In the genomic region with DNA sequence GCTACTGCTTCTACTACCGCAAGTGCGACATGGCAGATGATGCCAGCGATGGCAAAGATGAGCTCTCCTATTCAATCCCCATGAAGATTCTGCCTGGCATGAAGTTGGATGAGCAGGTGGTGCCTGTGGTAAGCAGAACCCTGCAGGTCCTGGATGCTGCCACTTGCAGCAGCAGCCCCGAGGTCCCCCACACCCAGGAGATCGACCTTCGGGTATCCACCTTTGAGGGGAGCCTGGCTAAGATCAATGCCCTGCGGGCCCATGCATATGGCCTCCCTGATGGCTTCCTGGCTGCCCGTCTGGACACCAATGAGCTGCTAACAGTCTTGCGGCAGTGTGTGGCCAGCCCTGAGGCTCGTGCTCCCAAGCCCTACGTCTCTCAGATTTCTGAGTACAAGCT, we compare ENCODE assay signal across 29 mouse cellular contexts. TPM values are rescaled to one million over a fixed set of nuclear protein-coding genes. Genes with fewer than 3 reads are reported as not detected.
A peak's percentile ranks its signal among the peaks of the same experiment; 100 is the strongest.
DNase-seq lines count a peak whose midpoint lies in the region; ATAC-seq and TF ChIP-seq lines count a peak whose summit lies in the region.
"Had no signal": no experiment of that assay in that cellular context is flagged by ENCODE, and none has a peak within 500 bp of the region (broad histone marks: within the 10 kb centered on the region; RNA-seq: fewer than 3 reads in every experiment).

No protein-coding gene starts in this region.

- intact Hi-C loops in heart, postnatal 14 days (cut with DNase I) = no loop called here
- intact Hi-C loops in left cerebral cortex, postnatal 4 days (cut with DNase I) = no loop called here
- intact Hi-C loops in left cerebral cortex, postnatal 14 days (cut with DNase I) = no loop called here

- H3K4me3 ChIP-seq in cerebellum, adult 2 months (replicated peaks; ENCODE audit: insufficient read depth, low read depth, low read length) = no peak overlapping the region
- no peak overlapping the region for H3K4me3 ChIP-seq in heart, embryonic 13.5 days
- H3K4me3 ChIP-seq in forebrain, embryonic 11.5 days (ENCODE audit: low read depth, low read length) = no peak overlapping the region
- H3K4me3 ChIP-seq: erythroblast, embryonic 14.5 days; forebrain, embryonic 12.5 days; hindbrain, embryonic 10.5 days; hindbrain, embryonic 15.5 days; limb, embryonic 10.5 days; limb, embryonic 15.5 days; liver, embryonic 13.5 days; megakaryocyte, embryonic 14.5 days; midbrain, embryonic 12.5 days; myocyte; neural tube, embryonic 12.5 days had no signal

- TF ChIP-seq POLR2A in cerebellum, adult 2 months (IDR thresholded peaks at IDR 0.05; ENCODE audit: borderline replicate concordance, insufficient read depth, low read length) = no peak

- H3K36me3 ChIP-seq in heart, embryonic 13.5 days = no peaks in the 10 kb centered on the region
- H3K36me3 ChIP-seq in forebrain, embryonic 11.5 days (ENCODE audit: control insufficient read depth, insufficient read depth, low read length) = no peaks in the 10 kb centered on the region
- H3K36me3 ChIP-seq: forebrain, embryonic 12.5 days; hindbrain, embryonic 10.5 days; hindbrain, embryonic 15.5 days; limb, embryonic 10.5 days; limb, embryonic 15.5 days; liver, embryonic 13.5 days; midbrain, embryonic 12.5 days; neural tube, embryonic 12.5 days had no signal

- peaks cover 12% of the 10 kb centered on the region for H3K4me1 ChIP-seq in cerebellum, adult 2 months (ENCODE audit: control insufficient read depth, insufficient read depth, low read length)
- no peaks in the 10 kb centered on the region for H3K4me1 ChIP-seq in heart, embryonic 13.5 days
- no peaks in the 10 kb centered on the region for H3K4me1 ChIP-seq in forebrain, embryonic 11.5 days (replicated peaks; ENCODE audit: control insufficient read depth, insufficient read depth, low read length)
- H3K4me1 ChIP-seq: forebrain, embryonic 12.5 days; hindbrain, embryonic 10.5 days; hindbrain, embryonic 15.5 days; limb, embryonic 10.5 days; limb, embryonic 15.5 days; liver, embryonic 13.5 days; megakaryocyte, embryonic 14.5 days; midbrain, embryonic 12.5 days; neural tube, embryonic 12.5 days had no signal

- ATAC-seq in heart, embryonic 13.5 days (ENCODE audit: extremely low read depth, insufficient number of reproducible peaks, low FRiP score, low TSS enrichment) = no peak
- no peak for ATAC-seq in forebrain, embryonic 11.5 days (replicated peaks; ENCODE audit: low FRiP score)
- ATAC-seq: forebrain, postnatal 0 days; inflammation-experienced regulatory T-cells, adult 6 months; lung, postnatal 0 days had no signal

- H3K27ac ChIP-seq in cerebellum, adult 2 months (ENCODE audit: insufficient read depth, low read length) = no peak overlapping the region
- no peak overlapping the region for H3K27ac ChIP-seq in heart, embryonic 13.5 days (replicated peaks)
- no peak overlapping the region for H3K27ac ChIP-seq in forebrain, embryonic 11.5 days (ENCODE audit: low read depth, low read length)
- H3K27ac ChIP-seq: forebrain, embryonic 12.5 days; hindbrain, embryonic 10.5 days; hindbrain, embryonic 15.5 days; limb, embryonic 10.5 days; limb, embryonic 15.5 days; liver, embryonic 13.5 days; midbrain, embryonic 12.5 days; neural tube, embryonic 12.5 days; stomach, postnatal 0 days had no signal

- H3K27me3 ChIP-seq in cerebellum, adult 2 months (ENCODE audit: control insufficient read depth, insufficient read depth, low read length) = no peaks in the 10 kb centered on the region
- H3K27me3 ChIP-seq in heart, embryonic 13.5 days (replicated peaks) = peaks cover 27% of the 10 kb centered on the region
- no peaks in the 10 kb centered on the region; the same call in 1 of the 2 replicates for H3K27me3 ChIP-seq in forebrain, embryonic 11.5 days (ENCODE audit: control insufficient read depth, insufficient read depth, low read length)
- H3K27me3 ChIP-seq: hindbrain, embryonic 15.5 days; liver, embryonic 13.5 days had no signal

- H3K4me2 ChIP-seq in heart, embryonic 13.5 days = 0 out of 2 replicates have a peak overlapping the region, but pooled peaks have one; percentile 33
- H3K4me2 ChIP-seq in forebrain, embryonic 11.5 days (ENCODE audit: low read depth, low read length, severe bottlenecking) = no peak overlapping the region
- H3K4me2 ChIP-seq: forebrain, embryonic 12.5 days; hindbrain, embryonic 15.5 days; limb, embryonic 15.5 days; liver, embryonic 13.5 days; midbrain, embryonic 12.5 days; neural tube, embryonic 12.5 days had no signal

- peak; percentile 21 to 25 for DNase-seq in cerebellum, adult 2 months
- DNase-seq in cerebellum, postnatal 4 days (ENCODE audit: low spot score in 2 of 2) = no peak
- no peak for DNase-seq in heart, postnatal 14 days
- DNase-seq in left cerebral cortex, postnatal 4 days = peak; percentile 26
- DNase-seq in left cerebral cortex, postnatal 14 days (ENCODE audit: low spot score in 2 of 2) = no peak
- no peak for DNase-seq in forebrain, embryonic 11.5 days (ENCODE audit: low spot score)
- DNase-seq: adrenal gland, postnatal 25 days; forebrain, postnatal 0 days; kidney, adult 11 months; kidney, postnatal 36 days; liver, embryonic 13.5 days; lung, adult 18-20 months; lung, postnatal 4 days; right cerebral cortex, postnatal 4 days; thymus, postnatal 4 days had no signal

- H3K9ac ChIP-seq in heart, embryonic 13.5 days = no peak overlapping the region
- no peak overlapping the region for H3K9ac ChIP-seq in forebrain, embryonic 11.5 days (ENCODE audit: low read length)
- H3K9ac ChIP-seq: forebrain, embryonic 12.5 days; forebrain, postnatal 0 days; hindbrain, embryonic 15.5 days; limb, embryonic 15.5 days; liver, embryonic 13.5 days; midbrain, embryonic 12.5 days; neural tube, embryonic 12.5 days had no signal

- H3K9me3 ChIP-seq in heart, embryonic 13.5 days = no peaks in the 10 kb centered on the region
- H3K9me3 ChIP-seq in forebrain, embryonic 11.5 days (ENCODE audit: control insufficient read depth, low read length) = no peaks in the 10 kb centered on the region
- H3K9me3 ChIP-seq: forebrain, embryonic 12.5 days; hindbrain, embryonic 10.5 days; hindbrain, embryonic 15.5 days; limb, embryonic 10.5 days; limb, embryonic 15.5 days; liver, embryonic 13.5 days; midbrain, embryonic 12.5 days; neural tube, embryonic 12.5 days had no signal

- WGBS in cerebellum, adult 2 months = 41% methylated on average over 11 of the region's 11 CpGs
- WGBS in heart, embryonic 13.5 days = 72% methylated on average over 11 of the region's 11 CpGs
- 93% methylated on average over 11 of the region's 11 CpGs for WGBS in forebrain, embryonic 11.5 days

- TF ChIP-seq CTCF in cerebellum, adult 2 months (IDR thresholded peaks at IDR 0.05; ENCODE audit: borderline replicate concordance, insufficient read depth, low read depth, low read length) = no peak

RNA-seq across cellular contexts. Expression of a gene that starts 23.6 kb away (rescaled TPM):
- 48.9 and 52.2 TPM in 2 replicates for polyA plus RNA-seq in cerebellum, adult 2 months (2012; rRNA removed)
- polyA plus RNA-seq in heart, embryonic 13.5 days (2015; fragmentation: Nextera tagmentation; extraction: Ambion mirVana) = 54.0 and 64.0 TPM in 2 replicates
- total RNA-seq in heart, postnatal 14 days (2021) = 10 to 100 TPM; 23.4 to 24.6 TPM
- total RNA-seq in left cerebral cortex, postnatal 4 days (2021) = 10 to 100 TPM; 64.9 to 68.6 TPM
- total RNA-seq in left cerebral cortex, postnatal 14 days (2021) = 10 to 100 TPM; 68.8 to 77.2 TPM
- 81.5 and 89.5 TPM in 2 replicates for polyA plus RNA-seq in forebrain, embryonic 11.5 days (2014; fragmentation: Nextera tagmentation; extraction: Ambion mirVana)

Comparison
In these comparisons a context has a peak if more than half of its experiments do, and no peak if none do; other contexts are left out.
1. DNase-seq: peak in cerebellum, adult 2 months (2 of 2) and left cerebral cortex, postnatal 4 days (single experiment); none in cerebellum, postnatal 4 days (0 of 2), heart, postnatal 14 days (0 of 2), left cerebral cortex, postnatal 14 days (0 of 2) and forebrain, embryonic 11.5 days (single experiment).